Mouse (Mus musculus) G1E (cell line): Measurements from ENCODE around the gene Ric8a.

ENCODE experiments used
- CTCF ChIP-seq: IDR thresholded peaks from 2 replicates; pipeline ENCODE4 v1.5.1; 2012; ENCODE audit warnings: low read depth, low read length, inconsistent platforms, mixed read lengths
- GATA1 ChIP-seq: IDR thresholded peaks from 2 replicates; pipeline ENCODE4 v1.6.1; 2012; ENCODE audit warnings: borderline replicate concordance, low read length, inconsistent platforms, mixed read lengths
- POLR2AphosphoS5 ChIP-seq: IDR thresholded peaks from 2 replicates; pipeline ENCODE4 v1.6.1; 2012; ENCODE audit warnings: low read depth, low read length, inconsistent platforms; ENCODE audit not compliant: insufficient replicate concordance
- TAL1 ChIP-seq: conservative IDR thresholded peaks from 2 replicates; pipeline ENCODE4 v1.6.1; 2012; ENCODE audit warnings: low read depth, low read length, inconsistent platforms, mixed read lengths

DNA sequence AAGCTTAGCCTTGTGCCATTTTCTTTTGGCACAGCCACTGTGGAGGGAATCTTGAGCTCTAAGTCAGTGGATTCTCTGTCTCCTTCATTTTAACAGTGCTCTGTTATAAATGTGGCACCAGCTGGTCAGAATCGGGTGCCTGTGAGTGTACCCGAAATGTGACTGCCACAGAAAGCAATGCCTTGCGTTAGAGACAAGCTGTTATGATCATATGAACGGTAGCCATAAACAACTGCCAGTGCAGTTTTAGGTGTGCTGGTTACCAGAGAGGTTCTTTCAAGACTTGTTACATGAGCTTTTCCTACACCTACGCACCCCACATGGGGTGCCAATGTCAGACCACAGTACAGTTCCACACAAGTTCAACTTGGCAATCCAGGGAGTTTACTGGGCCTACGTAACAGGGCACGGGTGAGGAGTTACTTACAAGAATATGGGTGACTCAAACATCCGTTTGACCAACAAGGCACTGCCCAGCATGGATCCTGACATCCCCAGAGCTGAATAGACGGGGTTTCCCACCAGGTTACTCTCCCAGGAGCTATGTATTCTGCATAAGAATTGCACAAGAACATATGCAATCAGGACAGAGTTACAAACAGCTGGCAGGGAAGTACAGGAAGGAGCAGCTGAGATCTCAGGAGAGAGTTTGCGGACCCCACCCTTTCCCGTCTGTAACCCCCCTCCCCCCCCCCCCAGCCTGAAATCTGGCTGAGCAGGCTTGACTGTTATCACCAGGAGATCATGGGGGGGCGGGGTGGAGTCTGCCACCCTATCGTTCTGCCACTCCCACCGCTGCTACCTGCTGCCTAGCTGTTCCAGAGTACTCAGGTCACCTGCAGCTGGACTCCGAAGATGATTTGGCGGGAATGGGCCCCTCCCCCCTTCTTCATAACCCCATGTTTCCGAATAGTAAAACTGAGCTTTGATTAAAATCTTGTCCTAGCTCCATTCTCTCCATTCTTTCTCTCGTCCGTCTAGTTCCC is 15.7 kb upstream of the Ric8a start:
- no peak for TF ChIP-seq GATA1
- TF ChIP-seq CTCF: no peak
- TF ChIP-seq TAL1: no peak
- no peak for TF ChIP-seq POLR2AphosphoS5
